Mouse (Mus musculus) cerebellum, adult 11 months (tissue): ENCODE measurements around the gene Gm20431.

Source experiments
- DNase-seq: peaks from one replicate; pipeline ENCODE4 v3.0.0; 2022

The Gm20431 gene

GRCm38 (mm10) chr2:167661270-167662203, at the start of gene Gm20431:
Gm20431 (minus strand) TSS chr2:167661496.
- DNase-seq = peak; percentile 89

GRCm38 (mm10) chr2:167710574-167710973, 49.3 kb upstream of the Gm20431 start:
- DNase-seq = no peak

DNA sequence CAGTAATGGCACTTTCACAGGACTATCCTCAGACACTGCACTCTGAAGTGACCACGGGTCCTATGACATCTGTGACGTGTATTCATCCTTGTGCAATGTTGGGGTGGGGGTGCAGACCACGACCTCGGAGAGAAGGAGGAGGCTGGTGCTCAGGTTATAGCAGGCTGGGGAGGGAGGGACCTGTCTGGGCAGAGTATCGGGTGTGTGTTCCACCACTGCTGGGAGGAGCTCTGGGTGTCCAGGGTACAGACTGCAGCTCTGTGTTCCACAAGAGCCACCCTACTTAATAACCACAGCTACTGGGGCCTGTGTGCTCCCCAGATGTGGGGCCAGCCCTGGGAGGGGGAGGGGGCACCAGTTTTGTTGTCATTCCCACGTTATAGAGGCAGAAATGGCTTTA, 48.7 kb upstream of the Gm20431 start:
- DNase-seq = no peak

- no peak for DNase-seq
Observed at GRCm38 (mm10) chr2:167708373-167708772, 47.1 kb upstream of the Gm20431 start.

DNA sequence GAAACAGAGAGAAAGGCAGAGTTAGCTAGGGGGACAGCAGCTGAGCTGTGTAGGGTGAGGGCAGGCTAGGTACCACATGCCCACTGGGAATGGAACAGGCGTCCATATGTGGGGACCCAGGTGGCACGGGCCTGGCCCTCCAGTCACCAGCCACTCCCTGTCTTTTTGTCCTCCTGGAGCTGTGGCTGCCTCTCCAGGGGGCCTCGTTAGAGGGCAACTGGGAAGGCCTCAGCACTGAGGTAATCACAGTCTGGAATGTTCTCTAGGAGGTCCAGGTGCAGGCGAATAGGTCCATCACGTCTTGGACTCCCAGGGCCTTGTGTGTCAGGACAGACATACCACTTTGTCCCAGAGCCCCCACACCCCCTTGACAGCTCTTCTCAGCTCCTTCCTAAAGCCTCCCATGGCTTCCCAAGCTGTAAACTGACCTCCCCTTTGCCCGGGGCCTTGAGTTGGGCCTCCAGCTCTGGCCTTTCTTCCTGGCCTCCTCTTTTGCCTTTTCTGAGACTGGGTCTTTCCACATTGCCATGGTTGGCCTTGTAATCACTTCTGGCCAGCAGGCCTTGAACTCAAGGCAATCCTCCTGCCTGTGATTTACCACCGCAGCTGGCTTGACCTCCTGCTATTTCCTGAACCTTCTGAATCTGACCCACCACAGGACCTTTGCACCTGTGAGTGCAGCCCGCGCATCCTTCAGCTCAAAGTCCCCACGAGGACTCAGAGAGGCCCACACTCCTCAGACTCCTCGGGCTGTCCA, 45.1 kb upstream of the Gm20431 start:
- no peak for DNase-seq

DNA sequence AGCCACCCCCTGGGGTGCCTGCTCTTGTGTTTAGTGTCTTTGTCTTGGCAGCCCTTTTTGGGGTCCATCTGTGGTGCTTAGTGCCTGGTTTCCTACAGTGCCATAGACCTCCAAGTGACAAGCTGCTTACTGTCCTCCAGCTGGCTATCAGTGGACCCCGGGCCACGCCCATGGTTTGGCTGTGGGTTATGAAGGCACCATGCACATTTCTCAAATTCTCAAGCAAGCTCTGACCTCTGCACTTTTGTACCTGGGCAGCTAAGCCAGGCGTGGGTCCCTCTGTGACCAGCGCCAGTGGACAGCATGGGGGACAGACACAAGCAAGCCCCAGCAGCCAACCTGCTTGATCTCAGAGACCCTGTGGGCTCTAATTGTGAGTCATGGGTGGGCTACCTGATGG, 43.1 kb upstream of the Gm20431 start:
- DNase-seq = no peak

DNA sequence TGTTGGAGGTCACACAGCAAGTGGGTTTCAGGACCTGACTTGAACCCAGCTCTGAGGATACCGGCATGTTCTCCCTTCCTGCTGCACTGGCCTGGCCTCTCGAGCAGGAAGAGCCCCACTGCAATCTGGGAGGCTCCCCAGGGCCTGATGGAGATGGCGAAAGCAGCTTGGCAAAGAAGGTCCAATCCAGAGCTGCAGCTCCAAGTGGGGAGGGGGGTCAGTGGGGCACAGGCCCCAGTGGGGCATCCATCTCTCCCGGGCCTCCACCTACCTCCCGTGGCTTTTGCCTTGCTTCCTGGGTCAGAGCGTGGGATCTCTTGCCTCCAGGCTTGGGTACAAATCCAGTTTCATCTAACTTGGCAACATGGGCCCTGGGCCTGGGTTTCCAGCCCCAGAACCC, 40.8 kb upstream of the Gm20431 start:
- DNase-seq = no peak

DNA sequence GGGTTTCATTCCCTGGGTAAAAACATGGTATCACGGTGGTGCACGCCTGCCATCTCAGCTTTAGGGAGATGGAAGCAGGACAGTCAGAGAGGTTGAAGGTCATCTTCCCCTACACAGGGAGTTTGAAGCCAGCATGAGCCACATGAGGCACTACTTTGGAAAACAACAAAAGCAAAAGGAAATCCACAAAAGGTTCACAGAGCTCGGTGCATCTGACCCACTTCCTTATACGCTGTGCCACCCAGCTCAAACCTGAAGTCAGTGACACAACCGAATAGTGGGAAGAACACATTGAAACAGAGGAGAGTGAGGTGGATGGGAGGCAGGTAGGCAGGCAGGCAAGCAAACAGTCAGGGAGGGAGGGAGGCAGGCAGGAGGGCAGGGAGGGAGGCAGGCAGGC, 40.2 kb upstream of the Gm20431 start:
- DNase-seq = no peak

DNA sequence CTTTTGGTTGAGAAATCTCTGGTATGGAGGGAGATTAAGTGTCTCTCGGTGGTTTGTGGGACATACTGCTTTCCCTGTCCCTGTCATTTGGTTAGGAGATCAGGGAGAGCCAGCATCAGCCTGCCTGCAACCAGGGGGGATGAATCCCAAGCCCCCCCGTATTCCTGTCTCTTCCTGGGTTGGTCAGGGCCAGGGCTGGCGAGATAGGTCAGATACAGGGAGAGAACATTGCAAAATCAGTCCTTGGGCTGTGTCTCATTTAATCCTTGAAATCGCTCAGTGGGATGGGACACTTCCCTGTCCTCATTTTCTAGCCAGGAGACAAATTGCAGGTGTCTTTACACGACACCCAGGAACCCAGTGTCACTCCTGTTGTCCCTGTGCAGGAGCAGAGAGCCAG, 38.7 kb upstream of the Gm20431 start:
- no peak for DNase-seq

GRCm38 (mm10) chr2:167697902-167698301, 36.6 kb upstream of the Gm20431 start:
- DNase-seq = no peak

- no peak for DNase-seq
Observed at GRCm38 (mm10) chr2:167696143-167696542, 34.8 kb upstream of the Gm20431 start.

- no peak for DNase-seq
Observed at GRCm38 (mm10) chr2:167695491-167695890, 34.2 kb upstream of the Gm20431 start.

DNA sequence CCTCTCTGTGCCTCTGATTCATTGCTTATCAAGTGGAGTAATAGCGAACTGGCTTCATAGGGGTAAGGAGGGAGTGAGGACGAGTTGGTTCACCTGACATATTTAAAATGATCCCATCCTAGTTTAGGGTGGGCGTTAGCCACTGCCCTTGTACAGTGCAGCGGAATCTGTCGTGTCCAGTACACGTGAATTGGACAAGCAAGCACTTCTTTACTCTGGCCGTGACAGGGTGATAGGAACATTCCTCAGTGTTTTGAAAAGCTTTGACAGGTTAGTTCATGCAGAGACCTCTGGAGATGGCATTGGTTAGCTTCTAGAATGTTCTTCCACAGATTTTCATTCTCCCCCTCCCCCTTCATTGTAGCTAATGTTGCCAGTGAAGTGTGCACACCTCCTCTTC, 33.7 kb upstream of the Gm20431 start:
- no peak for DNase-seq

DNA sequence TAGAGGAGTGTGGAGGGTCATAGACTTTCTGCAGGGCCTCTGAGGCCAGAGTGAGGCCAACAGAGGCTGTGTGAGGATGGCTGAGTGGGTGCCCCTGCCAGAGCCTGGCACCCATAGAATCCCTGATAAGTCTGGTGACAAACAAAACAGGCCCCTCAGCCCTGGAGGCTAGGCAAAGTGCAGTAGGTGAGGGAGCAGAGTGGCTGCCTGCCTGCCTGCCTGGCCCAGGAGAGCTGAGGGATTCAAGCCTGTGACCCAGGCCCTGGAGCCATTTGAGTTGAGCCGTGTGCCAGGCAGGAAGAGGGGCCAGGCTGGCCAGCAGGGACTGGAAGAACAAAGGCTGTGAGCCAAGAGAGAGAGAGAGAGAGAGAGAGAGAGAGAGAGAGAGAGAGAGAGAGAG, 32.9 kb upstream of the Gm20431 start:
- DNase-seq = no peak

GRCm38 (mm10) chr2:167693540-167693939, 32.2 kb upstream of the Gm20431 start:
- no peak for DNase-seq

DNA sequence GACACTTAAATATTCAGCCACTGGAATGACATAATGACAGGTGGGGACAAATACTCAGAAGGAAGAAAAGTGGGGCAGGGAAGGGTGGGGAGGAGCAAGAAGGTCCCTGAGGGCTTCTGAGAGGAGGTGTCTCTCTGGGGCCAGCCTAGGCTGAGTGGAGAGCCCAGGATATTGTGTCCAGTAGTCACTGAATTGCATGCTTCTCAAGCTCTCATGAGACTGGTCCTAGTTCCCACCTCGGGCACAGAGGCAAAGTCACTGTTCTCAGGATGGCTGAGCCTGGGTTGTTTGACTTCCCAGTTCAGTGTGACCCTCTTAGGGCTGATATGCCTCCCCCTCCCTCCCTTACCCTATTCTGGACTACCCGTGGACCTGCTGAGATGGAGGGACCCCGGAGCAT, 31.5 kb upstream of the Gm20431 start:
- DNase-seq = no peak

GRCm38 (mm10) chr2:167691871-167692661, 30.8 kb upstream of the Gm20431 start:
- DNase-seq = no peak

DNA sequence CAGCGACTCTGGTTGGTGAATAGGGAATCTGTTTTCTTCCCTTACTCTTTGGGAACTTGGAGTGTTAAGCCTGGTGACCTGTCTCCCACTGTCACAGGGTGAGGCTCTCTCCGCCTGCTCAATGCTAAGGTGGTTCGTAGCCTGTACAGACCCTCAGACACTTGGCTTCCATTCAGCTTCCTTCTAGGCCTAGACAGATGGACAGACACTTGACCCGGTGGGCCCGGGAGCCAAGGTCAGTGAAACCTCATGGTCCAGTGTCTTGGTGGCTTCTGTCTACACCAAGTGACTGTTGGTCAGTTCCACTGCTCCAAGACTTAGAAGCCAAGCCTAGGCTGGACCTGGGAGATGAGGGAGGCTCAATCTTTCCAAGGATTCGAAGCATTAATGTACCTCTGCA, 30.1 kb upstream of the Gm20431 start:
- DNase-seq = no peak

DNA sequence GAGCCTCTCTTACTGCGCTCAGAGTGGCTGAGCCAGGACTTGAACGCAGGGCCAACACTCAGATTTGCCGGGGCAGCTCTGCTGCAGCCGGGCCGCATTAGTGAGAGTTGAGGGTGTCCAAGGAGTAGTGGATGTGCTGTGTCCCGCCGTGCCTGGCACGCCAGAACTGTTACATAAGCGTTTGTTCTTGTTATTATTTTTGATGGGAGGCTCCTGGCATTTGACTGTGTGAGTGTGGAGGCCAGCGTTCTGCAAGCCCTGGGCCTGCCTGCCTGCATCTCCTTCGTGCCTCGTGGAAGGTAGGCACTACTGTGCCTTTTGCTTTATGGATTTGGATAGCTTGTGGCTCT, 29.6 kb upstream of the Gm20431 start:
- no peak for DNase-seq

DNA sequence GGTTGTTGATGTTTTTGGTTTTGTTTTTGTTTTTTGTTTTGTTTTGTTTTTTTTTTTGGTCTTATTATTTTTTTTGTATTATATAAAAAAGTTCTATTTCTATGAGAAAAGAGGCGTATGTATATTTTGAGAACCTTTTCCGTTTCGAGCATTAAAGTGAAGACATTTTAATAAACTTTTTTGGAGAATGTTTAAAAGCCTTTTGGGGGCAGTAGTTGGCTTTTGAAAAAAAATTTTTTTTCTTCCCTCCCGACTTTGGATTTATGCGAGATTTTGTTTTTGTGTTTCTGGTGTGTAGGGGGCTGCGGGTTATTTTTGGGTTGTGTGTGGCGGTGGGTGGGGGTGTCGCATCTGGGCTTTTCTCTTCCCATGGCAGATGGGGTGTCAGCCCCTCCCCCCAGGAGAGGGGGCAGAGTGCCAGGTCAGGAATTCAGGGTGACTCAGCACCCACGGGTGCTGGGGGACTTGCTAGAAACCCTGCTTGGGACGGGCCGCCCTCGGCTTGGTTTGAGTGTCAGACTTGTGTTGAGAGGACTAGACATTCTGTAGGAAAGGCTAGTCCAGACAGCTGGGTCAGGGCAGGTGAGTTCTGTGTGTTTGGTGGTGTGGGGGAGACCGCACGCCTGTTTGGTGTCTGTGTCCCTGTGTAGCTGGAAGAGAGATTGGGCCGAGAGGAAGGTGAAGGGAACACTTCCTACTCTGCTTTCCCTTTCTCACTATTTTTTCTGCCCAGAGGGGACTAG, 29.1 kb upstream of the Gm20431 start:
- peak; percentile 32 for DNase-seq

- peak; percentile 49 for DNase-seq
Observed at GRCm38 (mm10) chr2:167689501-167690218, 28.4 kb upstream of the Gm20431 start, which contains the start of gene Tmem189. Tmem189 (minus strand) TSS chr2:167689822.
